Mouse (Mus musculus) CD4-positive naive resting alpha-beta T cell, adult 76 days (primary cell): ENCODE results near the gene Slc25a43. TPM values are rescaled to one million over a fixed set of nuclear protein-coding genes. Genes with fewer than 3 reads are reported as not detected.

Source experiments
- total RNA-seq: library from RNA; stranded (reverse); gene quantifications from one replicate; pipeline ENCODE4 v1.2.4, GENCODE M21; 2023

Gene Slc25a43
- total RNA-seq, result not detected

DNA sequence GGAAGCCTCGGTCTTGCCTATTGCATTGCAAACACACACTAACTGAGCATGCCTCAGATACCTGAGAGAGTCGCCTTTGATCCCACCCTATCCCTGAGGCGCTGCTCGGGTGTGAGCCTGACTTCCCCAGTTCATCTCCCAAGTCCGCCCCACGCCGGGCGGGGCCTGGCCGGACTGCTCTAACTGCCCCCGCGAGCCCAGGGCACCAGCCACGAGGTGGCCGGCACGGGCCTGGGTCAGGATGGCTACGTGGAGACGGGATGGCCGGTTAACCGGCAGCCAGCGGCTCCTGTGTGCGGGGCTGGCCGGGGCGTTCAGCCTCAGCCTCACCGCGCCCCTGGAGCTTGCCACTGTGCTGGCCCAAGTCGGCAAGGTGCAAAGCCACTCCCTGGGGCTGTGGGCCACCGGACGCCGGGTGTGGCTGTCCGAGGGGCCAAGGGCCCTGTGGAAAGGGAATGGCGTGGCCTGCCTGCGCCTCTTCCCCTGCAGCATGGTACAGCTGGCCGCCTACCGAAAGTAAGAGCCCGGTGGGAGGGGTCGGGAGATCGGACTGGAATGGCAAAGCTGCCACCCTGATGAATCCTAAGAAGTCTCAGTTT is at the start of gene Slc25a43:
Gene Slc25a43 (plus strand): TSS at position 157 of the 599 bp plus-strand sequence.

DNA sequence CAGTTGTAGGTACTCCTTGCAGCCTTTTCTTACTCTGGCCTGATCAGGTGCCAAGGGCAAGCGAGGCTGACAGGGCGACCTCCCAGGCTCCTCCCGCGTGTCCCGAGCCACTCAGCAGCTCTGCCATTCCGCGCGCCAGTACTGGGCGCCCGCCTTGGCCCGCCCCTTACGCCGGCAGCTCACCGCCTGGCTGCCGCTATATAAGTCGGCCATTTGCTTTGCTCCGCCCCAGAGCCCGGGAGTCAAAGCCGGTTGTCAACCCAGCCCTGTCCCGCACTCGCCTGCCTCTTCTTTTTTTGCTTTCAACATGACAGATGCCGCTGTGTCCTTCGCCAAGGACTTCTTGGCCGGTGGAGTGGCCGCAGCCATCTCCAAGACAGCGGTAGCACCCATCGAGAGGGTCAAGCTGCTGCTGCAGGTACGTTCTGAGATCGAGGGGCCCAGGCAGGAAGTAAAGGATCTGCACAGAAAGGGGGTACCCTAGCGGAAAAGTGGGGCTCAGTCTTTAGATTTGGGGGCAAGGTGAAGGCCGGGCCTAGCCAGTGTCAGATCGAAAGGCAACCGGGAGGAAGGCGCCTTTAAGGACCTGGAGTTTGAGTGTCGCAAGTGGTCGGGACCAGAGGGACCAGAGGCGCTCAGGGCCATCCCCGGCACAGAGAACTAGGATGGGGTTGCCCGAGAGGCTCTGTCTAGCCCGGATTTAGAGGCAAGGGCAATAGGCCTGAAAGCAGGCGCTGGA is 52.1 kb downstream of the Slc25a43 start, which contains the start of gene Slc25a5:
Gene Slc25a5 (plus strand): TSS at position 228 of the 739 bp plus-strand sequence.

Other genes starting within 250 kb of the Slc25a43 start
- 47.5 TPM for gene Pgrmc1, start 145.5 kb upstream of the Slc25a43 start, total RNA-seq
- 2.1 TPM for gene Akap17b, start 98.3 kb upstream of the Slc25a43 start, total RNA-seq
- gene Slc25a5, start 52.0 kb downstream of the Slc25a43 start, total RNA-seq, result 286 TPM
- 65.4 TPM for gene Ube2a, start 130.2 kb downstream of the Slc25a43 start, total RNA-seq
- 44.4 TPM for gene C330007P06Rik, start 130.5 kb downstream of the Slc25a43 start, total RNA-seq
- gene Nkrf, start 159.2 kb downstream of the Slc25a43 start, total RNA-seq, result 14.2 TPM
- gene Sept6, start 248.1 kb downstream of the Slc25a43 start, total RNA-seq, result 137 TPM